ENCODE assay signal across 8 mouse cellular contexts in genomic region chr4:81430105-81430504, GRCm38 (mm10). TPM values are rescaled to one million over a fixed set of nuclear protein-coding genes. Genes with fewer than 3 reads are reported as not detected.
DNase-seq lines count a peak whose midpoint lies in the region; ATAC-seq and TF ChIP-seq lines count a peak whose summit lies in the region.

No protein-coding gene starts in this region.

- peaks cover 17% of the 10 kb centered on the region; the same call in 1 of the 2 replicates for H3K4me1 ChIP-seq in heart, embryonic 10.5 days
- H3K4me1 ChIP-seq in limb, embryonic 13.5 days = peaks cover 6% of the 10 kb centered on the region; the same call in 1 of the 2 replicates
- H3K4me1 ChIP-seq in limb, embryonic 10.5 days = no peaks in the 10 kb centered on the region
- peaks cover 6% of the 10 kb centered on the region for H3K4me1 ChIP-seq in limb, embryonic 14.5 days (ENCODE audit: control insufficient read depth, insufficient read depth, low read length)

- peak; percentile 97 for DNase-seq in heart, adult 11 months
- no peak for DNase-seq in heart, embryonic 10.5 days (ENCODE audit: low spot score)
- DNase-seq in limb, embryonic 10.5 days (ENCODE audit: low spot score) = no peak
- peak; percentile 66 for DNase-seq in adrenal gland, postnatal 14 days
- DNase-seq in limb, embryonic 14.5 days (ENCODE audit: low spot score) = no peak
- DNase-seq in left cerebral cortex, postnatal 10 days (ENCODE audit: extremely low spot score in 1 of 2, low spot score in 2 of 2) = no peak

- no peak overlapping the region for H3K4me3 ChIP-seq in heart, embryonic 10.5 days
- no peak overlapping the region for H3K4me3 ChIP-seq in limb, embryonic 13.5 days
- H3K4me3 ChIP-seq in limb, embryonic 10.5 days = no peak overlapping the region
- H3K4me3 ChIP-seq in limb, embryonic 14.5 days (replicated peaks; ENCODE audit: low read length) = no peak overlapping the region

- peaks cover 5% of the 10 kb centered on the region; the same call in 1 of the 2 replicates for H3K36me3 ChIP-seq in heart, embryonic 10.5 days
- H3K36me3 ChIP-seq in limb, embryonic 13.5 days = peaks cover 12% of the 10 kb centered on the region; the same call in 1 of the 2 replicates
- peaks cover 14% of the 10 kb centered on the region; the same call in 1 of the 2 replicates for H3K36me3 ChIP-seq in limb, embryonic 10.5 days
- no peaks in the 10 kb centered on the region; the same call in 1 of the 2 replicates for H3K36me3 ChIP-seq in limb, embryonic 14.5 days (ENCODE audit: control insufficient read depth, insufficient read depth, low read length)

- no peaks in the 10 kb centered on the region for H3K9me3 ChIP-seq in heart, embryonic 10.5 days
- H3K9me3 ChIP-seq in limb, embryonic 13.5 days = no peaks in the 10 kb centered on the region
- no peaks in the 10 kb centered on the region for H3K9me3 ChIP-seq in limb, embryonic 10.5 days (replicated peaks)
- H3K9me3 ChIP-seq in limb, embryonic 14.5 days (ENCODE audit: control insufficient read depth, low read length) = no peaks in the 10 kb centered on the region

- WGBS in heart, embryonic 10.5 days = 71% methylated on average over 3 of the region's 3 CpGs
- 70% methylated on average over 3 of the region's 3 CpGs for WGBS in limb, embryonic 13.5 days
- 84% methylated on average over 3 of the region's 3 CpGs for WGBS in limb, embryonic 10.5 days
- WGBS in limb, embryonic 14.5 days = 64% methylated on average over 3 of the region's 3 CpGs

- no peak overlapping the region for H3K4me2 ChIP-seq in limb, embryonic 13.5 days (replicated peaks)
- no peak overlapping the region for H3K4me2 ChIP-seq in limb, embryonic 14.5 days (replicated peaks; ENCODE audit: low read depth, low read length, severe bottlenecking)

- no peak overlapping the region for H3K9ac ChIP-seq in limb, embryonic 13.5 days
- no peak overlapping the region for H3K9ac ChIP-seq in limb, embryonic 14.5 days (ENCODE audit: low read depth, low read length, severe bottlenecking)

- intact Hi-C loops in left cerebral cortex, postnatal 10 days (cut with DNase I) = no loop called here

- H3K27ac ChIP-seq in heart, embryonic 10.5 days = no peak overlapping the region
- peak overlapping the region; percentile 28; the same call in 1 of the 2 replicates for H3K27ac ChIP-seq in limb, embryonic 13.5 days
- H3K27ac ChIP-seq in limb, embryonic 10.5 days = no peak overlapping the region
- H3K27ac ChIP-seq in limb, embryonic 14.5 days (replicated peaks; ENCODE audit: low read depth, low read length) = 0 out of 2 replicates have a peak overlapping the region, but pooled peaks have one; percentile 7

- no peak for TF ChIP-seq POLR2A in limb, embryonic 14.5 days (IDR thresholded peaks at IDR 0.05; ENCODE audit: borderline replicate concordance, extremely low read depth, insufficient read depth, insufficient read length)

- no peaks in the 10 kb centered on the region for H3K27me3 ChIP-seq in heart, embryonic 10.5 days (ENCODE audit: insufficient read depth, poor library complexity, severe bottlenecking)
- H3K27me3 ChIP-seq in limb, embryonic 13.5 days = no peaks in the 10 kb centered on the region
- no peaks in the 10 kb centered on the region for H3K27me3 ChIP-seq in limb, embryonic 10.5 days (ENCODE audit: low read depth, poor library complexity, severe bottlenecking)
- H3K27me3 ChIP-seq in limb, embryonic 14.5 days (ENCODE audit: control insufficient read depth, insufficient read depth, low read length) = no peaks in the 10 kb centered on the region

- ATAC-seq in limb, embryonic 13.5 days (ENCODE audit: low FRiP score, low read depth) = no peak
- ATAC-seq in limb, embryonic 14.5 days (ENCODE audit: low FRiP score, low read depth) = no peak
- no peak for ATAC-seq in frontal cortex, adult (ENCODE audit: low TSS enrichment)

RNA-seq across cellular contexts. Expression of gene Mpdz, which starts 12.5 kb away (rescaled TPM):
- 32.8 and 35.1 TPM in 2 replicates for polyA plus RNA-seq in heart, embryonic 10.5 days (2016; fragmentation: Nextera tagmentation; extraction: Ambion mirVana)
- polyA plus RNA-seq in limb, embryonic 13.5 days (2015; fragmentation: Nextera tagmentation; extraction: Ambion mirVana) = 42.1 and 45.5 TPM in 2 replicates
- 37.3 and 44.5 TPM in 2 replicates for polyA plus RNA-seq in limb, embryonic 10.5 days (2016; fragmentation: Nextera tagmentation; extraction: Ambion mirVana)
- 76.3 and 84.4 TPM in 2 replicates for total RNA-seq in adrenal gland, postnatal 14 days (2021)
- polyA plus RNA-seq in limb, embryonic 14.5 days (2012; rRNA removed) = 65.2 and 66.3 TPM in 2 replicates
- 44.0 and 50.5 TPM in 2 replicates for polyA plus RNA-seq in limb, embryonic 14.5 days (2014; fragmentation: Nextera tagmentation; extraction: Ambion mirVana)
- 10 to 100 TPM; 35.7 to 38.6 TPM for total RNA-seq in left cerebral cortex, postnatal 10 days (2021)

Comparison
In these comparisons a context has a peak if more than half of its experiments do, and no peak if none do; other contexts are left out.
1. DNase-seq: peak in heart, adult 11 months (single experiment) and adrenal gland, postnatal 14 days (single experiment); none in heart, embryonic 10.5 days (single experiment), limb, embryonic 10.5 days (single experiment), limb, embryonic 14.5 days (single experiment) and left cerebral cortex, postnatal 10 days (0 of 2).
2. H3K27ac ChIP-seq: peak in limb, embryonic 13.5 days (single experiment) and limb, embryonic 14.5 days (single experiment); none in heart, embryonic 10.5 days (single experiment) and limb, embryonic 10.5 days (single experiment).